Mouse (Mus musculus) brain, adult 10 weeks (tissue): ENCODE results near the gene 1700040F15Rik. TPM values are rescaled to one million over a fixed set of nuclear protein-coding genes. Genes with fewer than 3 reads are reported as not detected.

Experiments
- polyA plus RNA-seq: library from polyadenylated mRNA; stranded (reverse); fragments of 350-450 nt; fragmentation: Illumina TruSeq; extraction: RNeasy Lipid Tissue Mini Kit (QIAGEN cat#74804); gene quantifications from one replicate; pipeline ENCODE4 v1.2.3, GENCODE M21; 2015; ENCODE audit warnings: low read depth, low replicate concordance

1700040F15Rik gene
- not detected for polyA plus RNA-seq

DNA sequence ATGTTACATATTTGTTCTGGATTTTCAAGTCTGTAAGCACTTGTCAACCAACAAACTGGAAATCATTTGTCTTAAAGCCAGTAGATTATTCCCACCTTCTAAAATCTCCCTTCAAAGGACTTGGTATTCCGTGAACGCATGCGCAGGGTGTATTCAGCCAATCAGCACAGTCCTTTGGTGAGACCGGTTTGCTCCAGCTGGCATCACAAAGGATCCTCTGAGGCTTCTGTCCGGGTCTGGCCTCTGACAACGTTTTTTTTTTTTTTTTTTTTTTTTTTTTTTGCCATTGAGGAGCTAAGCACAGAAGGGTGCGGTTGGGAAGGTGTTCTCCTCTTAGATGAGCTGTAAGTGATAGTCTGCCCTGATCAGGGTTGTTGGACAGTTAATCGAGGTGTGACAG, at the start of gene 1700040F15Rik:
TSS of gene 1700040F15Rik (plus strand) at position 301 of the 400 bp plus-strand sequence.

